Mouse (Mus musculus) myocyte (in vitro differentiated cells): ENCODE measurements around the gene Gjc1.

Experiments
- CEBPB ChIP-seq: IDR thresholded peaks from 2 replicates; pipeline ENCODE4 v1.6.1; 2011; ENCODE audit warnings: mild to moderate bottlenecking, moderate library complexity; ENCODE audit not compliant: poor library complexity, insufficient read depth, severe bottlenecking
- POLR2A ChIP-seq: IDR thresholded peaks from one replicate; pipeline ENCODE4 v1.6.1; 2011; ENCODE audit warnings: low read depth, mild to moderate bottlenecking, control low read depth, moderate library complexity; ENCODE audit not compliant: insufficient read length
- POLR2AphosphoS2 ChIP-seq: IDR thresholded peaks from one replicate; pipeline ENCODE4 v1.6.1; 2011; ENCODE audit warnings: low read depth, control low read depth; ENCODE audit not compliant: insufficient read length

- TF ChIP-seq POLR2A = no peak
- no peak for TF ChIP-seq POLR2AphosphoS2
- no peak for TF ChIP-seq CEBPB
These were observed 41.3 kb downstream of the Gjc1 start for GRCm38 (mm10) chr11:102778165-102778564.
